Mouse (Mus musculus): Measurements from ENCODE around the gene Eif4enif1.

DNA sequence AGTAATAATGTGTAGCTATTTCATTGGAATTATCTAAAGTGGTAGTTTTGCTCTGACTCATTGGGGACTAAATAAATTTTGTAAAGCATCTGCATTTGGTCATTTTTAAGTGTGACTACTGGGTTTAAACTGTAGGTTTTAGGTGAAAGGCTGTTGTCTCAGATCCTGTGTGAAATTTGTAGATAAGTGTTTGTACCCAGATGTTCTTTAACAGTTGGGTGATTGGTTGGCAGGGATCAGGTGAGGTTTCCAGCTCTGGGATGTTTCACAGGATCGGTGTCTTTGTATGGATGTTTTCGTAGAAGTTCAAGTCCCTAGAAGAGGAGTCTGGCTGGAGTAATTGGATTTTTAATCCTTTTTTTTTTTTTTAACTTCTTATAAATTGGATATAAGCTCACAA is 1.6 kb downstream of the Eif4enif1 start:
- TF ChIP-seq CTCF (IDR thresholded peaks at IDR 0.05; ENCODE audit: insufficient read depth, low read depth, low read length) = no peak
- no peak for TF ChIP-seq POLR2A (IDR thresholded peaks at IDR 0.05; ENCODE audit: insufficient read depth, low read depth, low read length)
